Mouse (Mus musculus) E14TG2a.4 (cell line): ENCODE results near the gene Agmo.

Source experiments
- H3K27me3 ChIP-seq: 2 replicates; pipeline ENCODE4 v1.6.1; 2014; ENCODE audit warnings: low read length, control low read depth; ENCODE audit not compliant: insufficient read depth
- H3K36me3 ChIP-seq: 2 replicates; pipeline ENCODE4 v1.6.1; 2014; ENCODE audit warnings: low read length, control low read depth; ENCODE audit not compliant: insufficient read depth
- H3K4me1 ChIP-seq: replicated peaks from 2 replicates; pipeline ENCODE4 v1.6.1; 2014; ENCODE audit warnings: low read depth, low read length, control low read depth
- H3K4me3 ChIP-seq: replicated peaks from 2 replicates; pipeline ENCODE4 v1.5.1; 2014; ENCODE audit warnings: mild to moderate bottlenecking, low read length
- H3K9me3 ChIP-seq: 2 replicates; pipeline ENCODE4 v1.6.1; 2014; ENCODE audit warnings: low read length, control low read depth
- CTCF ChIP-seq: conservative IDR thresholded peaks from 2 replicates; pipeline ENCODE4 v1.5.1; 2014; ENCODE audit warnings: low read length
- NANOG ChIP-seq: IDR thresholded peaks from 2 replicates; pipeline ENCODE4 v1.6.1; 2014; ENCODE audit warnings: borderline replicate concordance, low read length, mixed read lengths
- POU5F1 ChIP-seq: IDR thresholded peaks from 2 replicates; pipeline ENCODE4 v1.6.1; 2014; ENCODE audit warnings: low read length, borderline replicate concordance

The Agmo gene

DNA sequence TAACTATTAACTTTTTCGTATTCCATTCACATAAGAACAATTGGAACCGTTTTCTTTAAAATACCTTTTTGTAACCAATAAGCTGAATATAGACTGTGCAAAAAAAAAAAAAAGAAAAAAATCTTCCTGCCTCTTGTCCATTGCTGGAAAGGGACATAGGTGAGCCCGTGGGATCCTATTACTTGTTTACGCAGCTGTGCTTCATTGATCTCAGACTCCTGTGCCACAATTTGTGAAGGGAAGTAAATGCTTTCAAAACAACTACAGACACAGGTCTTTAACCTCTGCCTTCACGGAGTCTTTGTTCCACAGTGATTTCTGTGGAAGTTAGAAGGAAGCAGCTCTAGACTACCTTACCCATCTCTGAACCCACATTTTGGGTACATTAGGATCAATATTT, 104.3 kb downstream of the Agmo start:
- H3K9me3 ChIP-seq, result no peaks in the 10 kb centered on the region
- H3K27me3 ChIP-seq, result no peaks in the 10 kb centered on the region
- no peak overlapping the region for H3K4me3 ChIP-seq
- H3K4me1 ChIP-seq, result no peaks in the 10 kb centered on the region
- no peak for TF ChIP-seq NANOG
- H3K36me3 ChIP-seq, result no peaks in the 10 kb centered on the region

DNA sequence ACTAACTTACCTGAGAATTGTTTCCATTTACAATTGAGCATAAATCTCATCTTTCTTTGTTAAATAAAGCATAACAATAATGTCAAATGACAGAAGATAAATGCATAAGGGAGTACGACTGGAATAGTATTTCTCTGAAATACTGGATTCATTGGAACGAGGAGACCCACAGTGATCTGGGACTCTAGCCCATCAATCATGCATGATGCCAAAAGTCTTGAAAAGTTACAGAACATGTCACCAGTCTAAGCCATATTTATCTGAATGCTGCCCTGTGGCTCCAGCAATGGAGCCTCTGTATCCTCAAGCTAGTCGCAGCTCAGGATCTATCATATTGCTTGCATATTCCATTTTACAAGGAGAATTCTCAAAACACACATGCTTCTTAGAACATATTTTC, 150.9 kb downstream of the Agmo start:
- Histone ChIP-seq H3K4me3 (no peak overlapping the region), H3K4me1 (no peaks in the 10 kb centered on the region), H3K27me3 (no peaks in the 10 kb centered on the region), H3K9me3 (no peaks in the 10 kb centered on the region), H3K36me3 (no peaks in the 10 kb centered on the region)
- TF ChIP-seq POU5F1 (no peak), NANOG (no peak), CTCF (no peak)

DNA sequence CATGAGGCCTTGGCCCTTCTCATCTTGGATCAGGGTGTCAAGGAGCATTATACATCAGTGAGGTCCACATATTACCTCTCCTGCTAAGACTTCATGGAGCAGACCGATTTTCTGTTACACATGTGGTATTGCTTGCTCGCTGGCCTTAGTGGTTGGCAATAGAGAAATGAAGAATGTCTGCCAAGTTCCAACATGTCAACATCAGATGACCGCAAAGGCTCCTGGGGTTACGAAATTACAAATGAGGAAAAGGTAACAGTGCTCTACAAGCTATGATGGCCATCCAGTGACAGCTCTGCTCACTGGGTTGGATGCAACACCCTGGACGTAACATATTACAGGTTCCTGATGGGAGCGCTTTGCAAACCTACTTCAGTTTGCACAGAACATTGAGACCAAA, 161.1 kb downstream of the Agmo start:
- no peaks in the 10 kb centered on the region for H3K9me3 ChIP-seq
- H3K36me3 ChIP-seq, result no peaks in the 10 kb centered on the region
- TF ChIP-seq NANOG, result no peak
- TF ChIP-seq POU5F1, result no peak
- TF ChIP-seq CTCF, result no peak
- H3K4me1 ChIP-seq, result no peaks in the 10 kb centered on the region
- no peaks in the 10 kb centered on the region for H3K27me3 ChIP-seq
- no peak overlapping the region for H3K4me3 ChIP-seq

DNA sequence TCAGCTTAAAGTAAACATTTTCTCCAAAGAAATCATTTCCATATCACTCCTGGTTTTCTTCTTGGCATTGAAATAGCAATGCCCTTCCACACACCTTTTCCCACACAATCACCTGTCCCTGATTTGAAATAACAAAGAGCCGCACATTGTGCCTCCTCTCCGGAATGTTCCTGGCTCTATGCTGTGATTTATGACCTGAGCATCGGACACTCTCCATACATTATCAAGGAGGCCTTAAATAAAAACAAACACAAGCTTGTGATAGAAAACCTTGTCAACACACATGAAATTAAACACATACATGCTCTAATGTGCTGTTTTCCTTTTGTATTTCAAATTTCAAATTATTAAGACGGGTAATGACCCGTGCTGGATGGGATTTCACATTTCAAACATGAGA, 184.9 kb downstream of the Agmo start:
- no peaks in the 10 kb centered on the region for H3K36me3 ChIP-seq
- no peaks in the 10 kb centered on the region for H3K27me3 ChIP-seq
- H3K9me3 ChIP-seq, result no peaks in the 10 kb centered on the region
- TF ChIP-seq POU5F1 (no peak), CTCF (no peak), NANOG (no peak)
- H3K4me3 ChIP-seq, result no peak overlapping the region
- H3K4me1 ChIP-seq, result no peaks in the 10 kb centered on the region

DNA sequence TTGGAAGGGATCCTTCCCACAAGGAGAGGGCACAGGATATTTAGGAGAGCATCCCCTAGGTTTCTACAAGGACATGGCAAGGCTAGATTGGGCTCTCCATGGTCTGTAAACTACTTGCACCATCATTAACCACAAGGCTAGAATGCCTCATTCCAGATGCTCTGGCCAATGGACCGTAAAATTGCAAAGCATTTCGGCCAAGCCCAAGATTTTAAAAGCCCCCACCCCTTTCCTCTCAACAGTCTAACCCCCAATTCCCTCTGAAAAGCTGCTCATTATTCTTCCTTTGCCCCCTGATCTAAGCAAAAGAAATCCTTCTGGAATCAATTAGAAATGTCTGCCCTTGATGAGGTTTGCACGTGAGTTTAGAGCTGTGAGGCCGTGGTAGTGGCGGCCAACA, 185.3 kb downstream of the Agmo start:
- Histone ChIP-seq H3K36me3 (no peaks in the 10 kb centered on the region), H3K4me3 (no peak overlapping the region), H3K9me3 (no peaks in the 10 kb centered on the region), H3K27me3 (no peaks in the 10 kb centered on the region), H3K4me1 (no peaks in the 10 kb centered on the region)
- TF ChIP-seq NANOG (no peak), CTCF (no peak), POU5F1 (no peak)

DNA sequence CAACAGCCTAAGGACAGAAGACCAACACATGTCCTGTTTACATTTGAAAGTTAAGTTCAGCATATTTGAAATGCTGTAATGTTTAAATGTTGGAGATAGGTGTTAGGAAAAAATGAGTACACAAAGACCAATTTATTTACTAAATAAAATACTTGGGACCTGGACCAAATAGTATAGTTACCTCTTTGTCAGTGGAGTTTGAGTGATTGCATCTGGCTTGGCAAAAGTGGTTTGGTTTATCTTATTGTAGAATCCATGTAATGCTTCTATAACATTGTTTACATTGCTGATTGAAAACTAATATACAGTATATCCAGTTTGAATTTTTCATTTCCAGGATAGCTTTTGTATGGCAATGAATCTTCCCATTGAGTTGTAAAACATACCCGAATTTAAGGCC, 193.0 kb downstream of the Agmo start:
- no peak for TF ChIP-seq NANOG
- no peak for TF ChIP-seq POU5F1

DNA sequence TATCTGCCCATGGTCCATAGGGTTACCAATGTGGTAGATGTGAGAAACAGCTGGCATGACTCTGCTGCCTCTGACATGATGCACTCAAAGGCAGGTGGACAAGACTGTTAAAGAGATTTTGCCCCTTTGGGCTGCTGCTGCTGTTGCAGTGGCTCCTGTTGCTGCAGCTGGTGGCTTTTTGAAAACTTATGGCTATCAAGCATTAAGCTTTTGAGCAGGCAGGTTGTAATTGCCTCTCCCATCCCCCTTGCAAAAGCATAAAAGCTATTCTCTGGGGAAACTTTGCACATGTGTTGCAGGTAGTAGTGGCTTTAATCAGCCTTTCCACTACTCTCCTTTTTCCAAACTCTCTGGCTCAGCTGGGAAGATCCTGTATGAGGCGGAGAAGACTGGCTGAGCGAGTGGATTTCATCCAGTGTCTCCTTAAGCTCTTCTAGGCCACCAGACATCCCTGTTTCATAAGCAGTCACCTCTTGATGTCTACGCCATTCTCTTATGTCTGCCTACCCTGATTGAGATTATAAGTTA, 201.1 kb downstream of the Agmo start:
- no peak for TF ChIP-seq CTCF
- TF ChIP-seq POU5F1, result no peak
- TF ChIP-seq NANOG, result no peak
- Histone ChIP-seq H3K27me3 (no peaks in the 10 kb centered on the region), H3K9me3 (no peaks in the 10 kb centered on the region), H3K36me3 (no peaks in the 10 kb centered on the region), H3K4me1 (no peaks in the 10 kb centered on the region), H3K4me3 (no peak overlapping the region)

More for the DNA sequence above, 193.0 kb downstream of the Agmo start:
- Histone ChIP-seq H3K4me1 (no peaks in the 10 kb centered on the region), H3K27me3 (no peaks in the 10 kb centered on the region), H3K9me3 (no peaks in the 10 kb centered on the region), H3K4me3 (no peak overlapping the region), H3K36me3 (no peaks in the 10 kb centered on the region)

DNA sequence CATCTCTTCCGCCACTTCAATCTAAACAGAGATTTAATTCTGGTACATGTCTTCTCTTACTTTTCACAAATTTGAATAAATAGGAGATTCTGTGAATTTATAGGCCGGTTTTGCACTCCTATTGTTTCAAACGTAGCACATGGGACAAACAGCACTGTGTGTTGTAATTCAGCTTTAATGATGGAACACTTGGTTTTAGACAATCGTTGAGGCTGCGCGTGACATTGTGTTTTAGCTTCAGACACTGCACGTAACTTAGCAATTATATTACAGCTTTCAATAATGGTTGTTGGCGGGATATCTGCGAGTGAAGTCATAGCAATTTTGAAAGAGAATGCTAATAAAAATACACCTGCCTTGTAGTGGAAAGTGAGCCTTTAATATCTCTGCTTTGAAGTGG, 203.8 kb downstream of the Agmo start:
- H3K27me3 ChIP-seq, result no peaks in the 10 kb centered on the region
- no peaks in the 10 kb centered on the region for H3K36me3 ChIP-seq
- no peak for TF ChIP-seq NANOG
- no peak for TF ChIP-seq POU5F1
- TF ChIP-seq CTCF, result no peak
- H3K4me3 ChIP-seq, result no peak overlapping the region
- no peaks in the 10 kb centered on the region for H3K4me1 ChIP-seq
- no peaks in the 10 kb centered on the region for H3K9me3 ChIP-seq

DNA sequence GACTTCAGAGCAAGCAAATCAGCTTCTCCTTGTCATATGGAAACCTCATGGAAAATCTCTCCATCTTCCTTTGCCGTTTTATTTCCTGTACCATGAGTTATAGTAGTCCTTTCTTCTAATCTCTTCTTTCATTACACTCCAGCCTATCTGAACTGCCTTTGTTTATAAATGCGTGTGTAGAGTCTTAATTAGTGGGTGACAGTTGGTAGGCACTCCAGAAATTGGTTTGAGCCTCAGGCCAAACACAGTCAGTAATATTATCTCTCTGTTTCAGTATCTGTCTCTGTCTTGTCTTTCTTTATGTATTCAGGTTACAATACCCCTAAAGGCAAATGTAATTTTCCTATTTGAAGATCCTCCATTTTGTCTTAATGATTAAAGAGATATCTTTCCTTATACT, 208.2 kb downstream of the Agmo start:
- no peaks in the 10 kb centered on the region for H3K9me3 ChIP-seq
- H3K36me3 ChIP-seq, result no peaks in the 10 kb centered on the region
- no peaks in the 10 kb centered on the region for H3K27me3 ChIP-seq
- no peak for TF ChIP-seq POU5F1
- TF ChIP-seq CTCF, result no peak
- no peak for TF ChIP-seq NANOG
- no peak overlapping the region for H3K4me3 ChIP-seq
- no peaks in the 10 kb centered on the region for H3K4me1 ChIP-seq

DNA sequence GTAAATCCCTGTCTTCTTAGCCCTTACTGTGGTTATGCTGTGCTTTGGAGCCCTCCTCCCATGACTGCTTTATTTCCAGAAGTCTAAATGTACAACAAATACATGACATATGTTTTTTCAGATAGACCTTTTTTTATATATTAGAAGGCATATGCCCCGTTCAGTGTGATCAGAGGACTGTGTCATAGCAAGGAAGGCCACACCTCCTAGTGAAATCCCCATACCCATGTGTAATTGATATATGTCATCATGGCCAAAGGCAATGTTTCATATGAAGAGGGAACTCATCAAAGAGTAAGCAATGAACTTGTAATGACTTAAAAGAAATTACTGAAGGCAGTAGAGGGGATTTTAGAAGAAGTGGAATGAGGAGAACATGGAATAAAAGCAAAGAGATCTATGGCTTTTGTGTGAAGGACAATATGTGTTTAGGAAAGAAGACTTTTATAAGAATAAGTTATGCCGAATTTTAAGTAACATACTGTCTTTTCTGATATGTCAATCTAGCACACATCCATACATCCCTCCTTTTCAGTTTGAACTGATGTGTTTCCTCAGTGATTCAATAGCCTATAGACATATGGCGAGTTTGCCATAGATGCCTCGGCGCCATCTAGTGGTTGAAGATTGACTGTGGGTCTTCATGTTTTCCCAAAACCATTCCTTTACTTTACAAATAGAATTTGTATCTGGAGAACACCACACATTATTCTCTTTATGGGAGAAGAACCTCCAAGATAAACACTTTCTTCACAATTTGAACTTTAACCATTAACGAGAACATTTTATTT, 209.1 kb downstream of the Agmo start:
- Histone ChIP-seq H3K9me3 (no peaks in the 10 kb centered on the region), H3K4me3 (no peak overlapping the region), H3K27me3 (no peaks in the 10 kb centered on the region), H3K4me1 (no peaks in the 10 kb centered on the region), H3K36me3 (no peaks in the 10 kb centered on the region)
- TF ChIP-seq POU5F1, result no peak
- TF ChIP-seq CTCF, result peak; percentile 65
